Mouse (Mus musculus) ovary, postnatal 10 days (tissue): Measurements from ENCODE around the gene Hmgcll1.

Source experiments
- DNase-seq: peaks from one replicate; pipeline ENCODE4 v3.0.0; 2022; ENCODE audit warnings: low spot score

The Hmgcll1 gene

GRCm38 (mm10) chr9:76014631-76015531 lies at the start of gene Hmgcll1:
Hmgcll1 (plus strand) TSS chr9:76014855.
- no peak for DNase-seq

- DNase-seq, result no peak
These were observed 34.6 kb upstream of the Hmgcll1 start for GRCm38 (mm10) chr9:75980097-75980496.

GRCm38 (mm10) chr9:75981139-75981538 lies 33.5 kb upstream of the Hmgcll1 start:
- no peak for DNase-seq

- DNase-seq, result no peak
These were observed 25.2 kb upstream of the Hmgcll1 start for GRCm38 (mm10) chr9:75989491-75989890.

GRCm38 (mm10) chr9:75998791-75999350 lies 15.8 kb upstream of the Hmgcll1 start:
- no peak for DNase-seq

- no peak for DNase-seq
These were observed 13.5 kb upstream of the Hmgcll1 start for GRCm38 (mm10) chr9:76000876-76001858.

- no peak for DNase-seq
These were observed 11.6 kb upstream of the Hmgcll1 start for GRCm38 (mm10) chr9:76003066-76003465.

GRCm38 (mm10) chr9:76003637-76004036 lies 11.0 kb upstream of the Hmgcll1 start:
- DNase-seq, result no peak

GRCm38 (mm10) chr9:76007342-76007970 lies 7.2 kb upstream of the Hmgcll1 start:
- no peak for DNase-seq

GRCm38 (mm10) chr9:76013789-76014188 lies 866 bp upstream of the Hmgcll1 start:
- DNase-seq, result no peak

- no peak for DNase-seq
These were observed 1.3 kb downstream of the Hmgcll1 start for GRCm38 (mm10) chr9:76015971-76016370.

GRCm38 (mm10) chr9:76016506-76016905 lies 1.9 kb downstream of the Hmgcll1 start:
- DNase-seq, result no peak

- DNase-seq, result no peak
These were observed 8.9 kb downstream of the Hmgcll1 start for GRCm38 (mm10) chr9:76023551-76023973.

GRCm38 (mm10) chr9:76024277-76025246 lies 9.9 kb downstream of the Hmgcll1 start:
- DNase-seq, result no peak

- no peak for DNase-seq
These were observed 15.0 kb downstream of the Hmgcll1 start for GRCm38 (mm10) chr9:76029471-76030199.

- no peak for DNase-seq
These were observed 20.4 kb downstream of the Hmgcll1 start for GRCm38 (mm10) chr9:76035058-76035457.

GRCm38 (mm10) chr9:76038327-76039103 lies 23.9 kb downstream of the Hmgcll1 start:
- DNase-seq, result no peak

- DNase-seq, result no peak
These were observed 25.1 kb downstream of the Hmgcll1 start for GRCm38 (mm10) chr9:76039711-76040110.

- no peak for DNase-seq
These were observed 28.7 kb downstream of the Hmgcll1 start for GRCm38 (mm10) chr9:76043341-76043740.
